Mouse (Mus musculus) bone marrow, adult 2 months (tissue): ENCODE results near the gene Hoxa13.

Experiments
- CTCF ChIP-seq: fragments of 200-500 bp; IDR thresholded peaks from 2 replicates; pipeline ENCODE4 v1.5.1; 2011; ENCODE audit warnings: low read length, control low read depth; ENCODE audit not compliant: control insufficient read depth, insufficient read depth
- POLR2A ChIP-seq: fragments of 200-500 bp; IDR thresholded peaks from 2 replicates; pipeline ENCODE4 v1.6.1; 2011; ENCODE audit warnings: low read depth, mild to moderate bottlenecking, control low read depth, low read length, borderline replicate concordance; ENCODE audit not compliant: control insufficient read depth

DNA sequence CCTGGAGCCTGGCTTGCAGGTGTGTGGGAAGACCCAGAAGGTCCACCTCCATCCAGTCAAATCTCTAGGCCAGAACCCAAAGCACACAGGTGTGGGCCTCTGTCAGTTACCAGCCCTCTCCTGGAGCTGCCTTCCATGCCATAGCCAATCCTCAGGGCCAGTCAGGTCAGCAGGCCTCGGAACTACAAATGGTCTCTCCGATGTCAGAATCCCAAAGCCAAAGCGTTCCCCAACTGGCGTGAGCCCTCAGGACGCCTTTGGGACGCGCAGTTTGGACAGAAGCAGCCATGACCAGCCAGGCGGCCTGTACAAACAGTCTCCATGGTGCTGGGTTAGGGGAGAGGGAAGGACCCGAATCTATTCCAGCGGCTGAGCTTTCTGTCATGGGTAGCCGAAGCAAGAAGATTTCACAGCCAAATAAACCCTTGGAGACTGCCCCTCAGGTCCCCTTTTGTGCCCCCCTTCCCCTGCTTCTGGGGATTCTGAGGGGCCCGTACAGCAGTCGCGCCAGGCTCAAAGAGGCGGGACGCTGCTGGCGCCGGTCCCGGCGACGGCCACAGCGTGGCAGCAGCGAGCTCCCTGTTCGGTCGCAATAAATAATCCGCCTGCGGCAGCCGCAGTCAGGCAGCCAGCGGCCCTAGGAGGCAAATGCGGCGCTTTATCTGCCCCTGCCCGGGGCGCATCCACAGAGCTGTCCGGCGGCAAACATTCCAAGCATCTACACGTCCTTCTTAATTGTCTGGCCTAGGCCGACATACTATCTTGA, 49.3 kb downstream of the Hoxa13 start:
- TF ChIP-seq POLR2A (peak; percentile 28; the same call in 1 of the 2 replicates), CTCF (peak; percentile 63)
